Mouse (Mus musculus): ENCODE measurements around the gene Ankrd33b.

The Ankrd33b gene

DNA sequence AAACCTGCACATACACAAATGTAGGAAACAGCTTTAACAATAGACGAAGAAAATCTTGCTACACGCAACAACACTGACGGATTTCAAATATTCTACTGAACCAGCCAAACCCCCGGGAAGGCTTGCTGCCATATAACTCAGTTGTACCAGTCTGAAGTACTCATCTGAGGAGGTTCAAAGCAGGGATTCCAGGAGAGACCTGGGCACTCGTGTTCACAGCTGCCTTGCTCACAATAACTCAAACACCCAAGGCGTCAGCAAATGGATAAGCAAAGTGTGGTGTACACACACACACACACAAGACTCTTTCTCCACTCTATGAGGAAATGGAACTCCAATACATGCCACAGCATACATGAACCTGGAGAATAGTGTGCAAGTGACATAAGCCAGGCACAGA lies 29.5 kb downstream of the Ankrd33b start:
- DNase-seq (ENCODE audit: low read depth), result no peak

- no peak for DNase-seq (ENCODE audit: low read depth)
Measured at GRCm38 (mm10) chr15:31337192-31337741, 30.3 kb downstream of the Ankrd33b start.

- no peak for DNase-seq (ENCODE audit: low read depth)
Measured at GRCm38 (mm10) chr15:31336685-31337084, 30.8 kb downstream of the Ankrd33b start.

DNA sequence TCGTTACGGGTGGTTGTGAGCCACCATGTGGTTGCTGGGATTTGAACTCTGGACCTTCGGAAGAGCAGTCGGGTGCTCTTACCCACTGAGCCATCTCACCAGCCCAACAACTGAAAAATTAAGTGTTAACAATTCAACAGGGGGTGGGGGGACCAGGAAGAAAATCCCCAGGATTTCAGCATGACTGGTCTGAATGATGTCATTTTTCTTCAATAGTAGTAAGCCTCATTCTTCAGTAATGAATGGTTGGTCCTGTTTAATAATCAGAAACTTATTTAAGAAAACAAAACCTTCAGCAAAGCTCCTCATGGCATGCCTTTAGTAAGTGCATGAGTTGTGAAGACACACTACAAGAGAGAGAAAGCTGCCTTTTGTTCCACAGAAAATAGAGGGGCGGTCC lies 32.7 kb downstream of the Ankrd33b start:
- no peak for DNase-seq (ENCODE audit: low read depth)

DNA sequence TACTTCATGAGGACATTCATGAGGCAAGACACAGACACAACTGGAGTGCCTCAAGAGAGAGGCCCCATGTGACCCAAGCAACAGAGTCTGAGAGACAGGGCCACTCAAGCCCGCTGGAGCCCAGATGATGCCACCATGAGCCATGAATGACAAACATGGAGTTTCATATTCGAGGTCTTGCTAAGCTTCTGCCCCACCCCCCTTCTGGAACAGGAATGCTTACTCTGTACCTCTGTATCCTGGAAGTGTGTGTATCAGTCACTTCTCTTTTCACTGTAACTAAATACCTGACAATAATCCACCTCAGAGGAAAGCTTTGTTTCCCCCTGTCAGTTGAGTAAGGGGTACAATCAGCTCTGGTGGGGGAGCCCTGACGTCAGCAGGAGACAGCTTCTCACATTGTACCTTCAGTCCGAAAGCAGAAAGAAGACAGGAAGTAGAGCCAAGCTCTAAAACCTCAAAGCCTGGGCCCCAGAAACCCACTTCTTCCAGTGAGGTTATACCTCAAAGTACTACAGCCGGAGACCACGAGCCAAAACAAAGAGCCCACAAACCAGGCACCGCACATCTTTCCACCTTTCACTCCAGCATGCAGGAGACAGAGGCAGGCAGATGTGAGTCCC lies 34.9 kb downstream of the Ankrd33b start:
- no peak for DNase-seq (ENCODE audit: low read depth)

DNA sequence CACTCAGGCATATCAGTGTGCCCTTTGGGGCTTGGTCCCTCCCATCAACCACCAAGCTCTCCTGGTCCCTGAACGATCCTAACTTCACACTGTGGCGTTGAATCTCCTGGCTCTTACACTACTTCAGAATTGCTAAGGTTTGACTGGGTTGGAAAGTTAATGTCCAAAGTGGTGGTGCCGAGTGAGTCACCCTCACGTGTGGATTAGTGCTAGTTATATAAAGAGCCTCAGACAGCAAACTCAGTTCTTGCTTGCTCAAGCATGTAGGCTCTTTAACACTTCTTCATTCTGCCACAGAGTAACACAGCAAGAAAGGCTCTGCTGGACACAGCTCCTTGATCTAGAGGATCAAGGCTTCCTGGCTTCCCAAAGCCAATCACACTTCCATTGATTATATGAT lies 35.8 kb downstream of the Ankrd33b start:
- DNase-seq (ENCODE audit: low read depth), result peak; percentile 71

GRCm38 (mm10) chr15:31328082-31328614 lies 39.4 kb downstream of the Ankrd33b start:
- no peak for DNase-seq (ENCODE audit: low read depth)

DNA sequence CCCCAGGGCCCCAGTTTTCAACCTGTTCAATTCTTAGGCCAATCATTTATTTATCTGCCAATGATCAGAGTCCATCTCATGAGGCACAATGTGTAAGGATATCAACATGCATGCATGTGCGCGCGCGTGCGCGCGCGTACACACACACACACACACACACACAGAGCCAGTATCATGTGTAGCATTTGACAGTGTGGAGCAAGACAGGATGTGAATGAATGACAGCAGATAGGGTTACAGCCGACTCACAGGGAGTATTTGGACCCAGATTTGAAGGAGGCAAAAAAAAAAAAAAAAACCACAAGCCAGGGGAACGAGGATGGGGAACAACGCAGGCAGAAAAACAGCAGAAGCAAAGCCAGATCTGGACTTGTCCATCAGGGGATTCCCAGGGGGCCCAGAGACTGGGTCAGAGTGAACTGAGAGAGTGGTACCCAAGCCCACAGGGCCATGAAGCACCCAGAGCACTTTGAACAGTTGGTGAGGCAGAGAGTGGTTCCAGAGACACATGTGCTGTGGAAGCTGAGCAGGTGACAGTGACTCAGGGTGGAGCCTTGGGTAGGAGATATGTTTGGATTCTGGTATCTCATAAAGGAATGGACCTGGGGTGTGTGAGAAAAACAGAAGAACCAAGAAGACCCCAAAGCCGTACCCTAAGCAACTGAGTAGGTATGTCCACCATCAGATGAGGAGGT lies 41.7 kb downstream of the Ankrd33b start:
- no peak for DNase-seq (ENCODE audit: low read depth)

- no peak for DNase-seq (ENCODE audit: low read depth)
Measured at GRCm38 (mm10) chr15:31324551-31324950, 43.0 kb downstream of the Ankrd33b start.

DNA sequence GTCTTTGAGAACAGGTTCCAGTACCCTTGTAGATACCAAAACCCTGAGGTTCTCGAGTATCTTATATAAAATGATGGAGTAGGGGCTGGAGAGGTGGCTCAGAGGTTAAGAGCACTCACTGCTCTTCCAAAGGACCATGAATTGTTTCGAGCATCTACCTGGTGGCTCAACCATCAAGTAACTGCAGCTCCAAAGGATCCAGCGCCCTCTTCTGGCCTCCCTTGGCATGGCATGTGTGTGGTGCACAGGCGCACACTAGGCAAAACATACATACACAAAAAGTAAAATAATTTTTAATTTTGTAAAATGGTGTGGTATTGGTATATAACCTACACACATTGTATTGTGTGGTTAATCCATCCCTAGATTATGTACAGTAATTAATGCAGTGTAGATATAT lies 43.8 kb downstream of the Ankrd33b start:
- DNase-seq (ENCODE audit: low read depth), result no peak

DNA sequence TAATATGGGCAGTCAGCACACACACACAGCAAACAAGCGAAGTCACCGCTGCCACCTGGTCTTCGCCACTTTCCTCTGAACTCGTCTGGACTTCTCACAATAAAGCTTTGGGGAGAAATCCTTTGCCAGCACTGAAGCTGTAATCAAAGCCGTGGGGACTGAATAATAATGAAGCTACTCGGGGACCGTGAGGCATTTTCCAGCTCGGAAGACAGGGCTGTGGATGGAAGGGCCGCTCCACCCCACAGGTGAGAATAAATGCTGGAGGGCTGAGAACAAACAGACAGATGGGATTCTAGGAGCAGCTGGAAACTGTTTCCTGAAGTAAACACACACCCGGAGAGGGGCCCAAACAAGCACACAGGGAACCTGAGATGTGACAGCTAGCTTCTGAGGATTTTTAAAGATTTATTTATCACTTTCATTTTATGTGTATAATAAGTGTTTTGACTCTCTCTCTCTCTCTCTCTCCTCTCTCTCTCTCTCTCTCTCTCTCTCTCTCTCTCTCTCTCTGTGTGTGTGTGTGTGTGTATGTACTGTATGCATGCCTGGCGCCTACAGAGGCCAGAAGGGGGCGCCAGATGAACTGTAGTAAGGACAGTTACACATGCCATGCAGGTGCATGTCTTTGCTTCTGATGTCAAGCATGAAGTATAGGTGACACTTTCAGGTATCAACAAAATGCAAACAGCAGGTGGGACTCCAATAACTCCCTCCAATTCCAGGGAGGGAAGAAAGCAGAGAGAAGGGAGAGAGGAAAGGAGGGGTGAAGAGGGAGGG lies 46.7 kb downstream of the Ankrd33b start:
- peak; percentile 45 for DNase-seq (ENCODE audit: low read depth)

GRCm38 (mm10) chr15:31319046-31319445 lies 48.5 kb downstream of the Ankrd33b start:
- DNase-seq (ENCODE audit: low read depth), result no peak

- peak; percentile 70 for DNase-seq (ENCODE audit: low read depth)
Measured at GRCm38 (mm10) chr15:31318158-31318955, 49.2 kb downstream of the Ankrd33b start.

DNA sequence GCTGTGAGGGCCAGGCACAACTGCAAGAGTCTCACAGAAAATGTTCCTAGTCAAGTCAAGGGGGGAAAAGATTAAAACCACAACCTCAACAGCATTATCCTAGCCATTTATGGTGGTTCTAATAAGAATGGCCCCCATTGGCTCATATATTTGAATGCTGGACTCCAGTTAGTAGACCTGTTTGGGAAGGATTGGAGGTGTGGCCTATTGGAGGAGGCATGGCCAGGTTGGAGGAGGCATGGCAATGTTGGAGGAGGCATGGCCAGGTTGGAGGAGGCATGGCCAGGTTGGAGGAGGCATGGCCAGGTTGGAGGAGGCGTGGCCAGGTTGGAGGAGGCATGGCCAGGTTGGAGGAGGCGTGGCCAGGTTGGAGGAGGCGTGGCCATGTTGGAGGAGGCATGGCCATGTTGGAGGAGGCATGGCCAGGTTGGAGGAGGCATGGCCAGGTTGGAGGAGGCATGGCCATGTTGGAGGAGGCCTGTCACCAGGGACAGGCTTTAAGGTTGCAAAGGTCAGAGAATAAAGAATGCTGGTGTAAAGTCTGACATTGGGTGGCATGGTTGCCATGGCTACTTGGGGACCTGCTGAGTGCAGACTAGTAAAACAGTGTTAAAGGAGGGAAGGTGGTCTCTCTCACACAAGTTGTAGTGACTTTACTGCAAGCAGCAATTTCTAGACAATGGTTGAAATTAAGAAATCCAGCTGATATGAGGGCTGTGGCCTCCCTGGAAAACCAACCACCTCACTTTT lies 50.3 kb downstream of the Ankrd33b start:
- no peak for DNase-seq (ENCODE audit: low read depth)

GRCm38 (mm10) chr15:31315630-31316231 lies 51.8 kb downstream of the Ankrd33b start:
- DNase-seq (ENCODE audit: low read depth), result peak; percentile 92

DNA sequence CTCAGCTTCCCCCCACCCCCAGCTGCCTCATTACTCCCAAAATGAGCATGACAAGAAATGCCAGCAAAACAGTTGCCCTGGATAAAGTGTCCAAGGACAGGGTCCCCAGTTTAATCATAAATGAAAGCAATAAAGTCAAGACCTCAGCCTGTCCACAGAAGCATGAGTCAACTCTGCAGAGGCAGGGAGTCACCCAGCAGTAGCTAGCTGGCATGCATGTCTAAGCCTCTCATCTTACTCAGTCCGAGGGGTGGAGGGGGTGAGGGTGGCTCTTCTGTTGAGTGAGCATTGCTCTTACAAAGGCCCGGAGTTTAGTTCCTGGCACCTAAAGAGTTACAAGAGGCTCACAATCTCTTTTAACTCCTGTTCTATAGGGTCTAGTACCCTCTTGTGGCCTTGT lies 55.5 kb downstream of the Ankrd33b start:
- no peak for DNase-seq (ENCODE audit: low read depth)

- peak; percentile 13 for DNase-seq (ENCODE audit: low read depth)
Measured at GRCm38 (mm10) chr15:31309526-31309925, 58.0 kb downstream of the Ankrd33b start.

DNA sequence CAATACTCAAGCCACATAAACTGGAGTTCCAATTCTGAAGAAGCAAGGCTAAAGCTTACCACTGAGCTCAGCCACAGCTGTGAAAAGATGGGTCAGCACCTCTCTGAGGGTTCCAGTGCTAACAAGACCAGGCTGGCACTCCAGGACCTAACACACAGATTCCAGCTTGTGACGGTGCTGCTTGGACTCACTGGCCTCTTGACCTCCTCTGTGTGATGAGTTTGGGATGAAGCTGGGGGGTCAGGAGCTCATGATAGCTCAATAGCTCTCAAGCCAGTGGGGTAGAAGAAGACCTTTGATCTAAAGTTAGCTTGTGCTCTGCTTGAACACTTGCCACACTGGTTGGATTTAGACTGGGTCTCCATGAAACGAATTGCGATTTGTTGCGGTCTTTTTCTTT lies 60.8 kb downstream of the Ankrd33b start:
- no peak for DNase-seq (ENCODE audit: low read depth)

DNA sequence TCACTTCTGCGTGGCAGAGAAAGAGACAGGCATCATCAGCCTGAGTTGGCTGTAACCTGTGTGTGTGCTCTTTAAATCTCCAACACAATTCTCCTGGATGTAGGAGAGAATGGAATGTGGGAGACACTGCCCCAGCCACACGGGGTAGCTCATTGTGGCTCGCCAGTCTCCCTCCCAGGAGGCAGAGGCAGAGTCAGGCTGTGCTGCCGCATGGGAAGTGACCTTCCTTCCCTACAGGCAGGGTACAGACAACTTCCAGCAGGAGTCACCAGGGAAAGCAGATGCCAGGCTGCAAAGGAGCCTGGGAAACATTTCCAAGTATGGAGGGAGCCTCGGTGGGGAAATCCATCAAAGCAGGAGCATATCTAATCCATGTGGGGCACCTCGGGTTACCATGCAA lies 62.3 kb downstream of the Ankrd33b start:
- DNase-seq (ENCODE audit: low read depth), result no peak

- DNase-seq (ENCODE audit: low read depth), result no peak
Measured at GRCm38 (mm10) chr15:31304302-31304701, 63.2 kb downstream of the Ankrd33b start.

Measured in NIH3T3 (cell line).